Mouse (Mus musculus) heart, adult 2 months (tissue): ENCODE data around the gene Itgb8.

ENCODE experiments used
- CTCF ChIP-seq: fragments of 200-600 bp; IDR thresholded peaks from 2 replicates; pipeline ENCODE4 v1.8.1; 2022; ENCODE audit warnings: antibody characterized with exemption, mild to moderate bottlenecking, moderate library complexity
- EP300 ChIP-seq: fragments of 200-500 bp; IDR thresholded peaks from 2 replicates; pipeline ENCODE4 v1.6.1; 2011; ENCODE audit warnings: low read depth, low read length, control low read depth; ENCODE audit not compliant: insufficient read depth
- POLR2A ChIP-seq: fragments of 200-500 bp; IDR thresholded peaks from 2 replicates; pipeline ENCODE4 v1.6.1; 2011; ENCODE audit warnings: mild to moderate bottlenecking, low read depth, low read length, control low read depth; ENCODE audit not compliant: insufficient read depth

GRCm38 (mm10) chr12:119231831-119232230 lies 6.8 kb downstream of the Itgb8 start:
- TF ChIP-seq CTCF (no peak), POLR2A (no peak), EP300 (no peak)
